Mouse (Mus musculus) kidney, adult 10 weeks (tissue): ENCODE data around the gene Prss48. TPM values are rescaled to one million over a fixed set of nuclear protein-coding genes. Genes with fewer than 3 reads are reported as not detected.

ENCODE experiments used
- polyA plus RNA-seq: library from polyadenylated mRNA; stranded (reverse); fragments of 350-450 nt; fragmentation: Illumina TruSeq; extraction: RNeasy Lipid Tissue Mini Kit (QIAGEN cat#74804); gene quantifications from one replicate; pipeline ENCODE4 v1.2.3, GENCODE M21; 2014; ENCODE audit warnings: low read depth, low replicate concordance

Prss48 gene
- not detected for polyA plus RNA-seq

GRCm38 (mm10) chr3:86002423-86002822 lies at the start of gene Prss48:
Gene Prss48 (minus strand): TSS chr3:86002491.

GRCm38 (mm10) chr3:85970742-85971598 lies 31.3 kb downstream of the Prss48 start, which contains the start of gene Sh3d19:
Gene Sh3d19 (plus strand): TSS chr3:85971109.

Other genes with a start within 250 kb of the Prss48 start
- gene Fam160a1, start 185.2 kb downstream of the Prss48 start, polyA plus RNA-seq: 4.9 TPM
- gene Glt28d2, start 115.0 kb downstream of the Prss48 start, polyA plus RNA-seq: 14.5 TPM
- gene Gm37240, start 115.0 kb downstream of the Prss48 start, polyA plus RNA-seq: 2.4 TPM
- 40.5 TPM for gene Sh3d19, start 31.4 kb downstream of the Prss48 start, polyA plus RNA-seq
- gene Rps3a1, start 140.2 kb upstream of the Prss48 start, polyA plus RNA-seq: 948 TPM
- 94.2 TPM for gene Lrba, start 222.2 kb upstream of the Prss48 start, polyA plus RNA-seq